In genomic region chr4:141899936-141900335, GRCm38 (mm10) we compare ENCODE assay signal across 7 mouse cellular contexts. TPM values are rescaled to one million over a fixed set of nuclear protein-coding genes. Genes with fewer than 3 reads are reported as not detected.
A peak's percentile ranks its signal among the peaks of the same experiment; 100 is the strongest.
DNase-seq lines count a peak whose midpoint lies in the region; ATAC-seq and TF ChIP-seq lines count a peak whose summit lies in the region.

No protein-coding gene starts in this region.

- H3K27ac ChIP-seq in forebrain, postnatal 0 days (ENCODE audit: low read depth, low read length): peak overlapping the region; percentile 58
- peak overlapping the region; percentile 71 for H3K27ac ChIP-seq in limb, embryonic 15.5 days

- no peak for TF ChIP-seq CTCF in forebrain, postnatal 0 days (IDR thresholded peaks at IDR 0.05; ENCODE audit: low read depth)

- no peak overlapping the region for H3K9ac ChIP-seq in forebrain, postnatal 0 days
- H3K9ac ChIP-seq in limb, embryonic 15.5 days: no peak overlapping the region

- peaks cover 22% of the 10 kb centered on the region for H3K4me1 ChIP-seq in forebrain, postnatal 0 days (ENCODE audit: insufficient read depth)
- peaks cover 39% of the 10 kb centered on the region for H3K4me1 ChIP-seq in limb, embryonic 15.5 days

- ATAC-seq in forebrain, postnatal 0 days: peak; percentile 64
- no peak for ATAC-seq in limb, embryonic 15.5 days (ENCODE audit: insufficient number of reproducible peaks, low FRiP score, low TSS enrichment, low read depth)

- H3K9me3 ChIP-seq in forebrain, postnatal 0 days (ENCODE audit: low read length): no peaks in the 10 kb centered on the region
- no peaks in the 10 kb centered on the region for H3K9me3 ChIP-seq in limb, embryonic 15.5 days

- no peak overlapping the region for H3K4me3 ChIP-seq in forebrain, postnatal 0 days (ENCODE audit: low read depth, low read length)
- no peak overlapping the region for H3K4me3 ChIP-seq in limb, embryonic 15.5 days

- H3K27me3 ChIP-seq in forebrain, postnatal 0 days (ENCODE audit: insufficient read depth, low read length): no peaks in the 10 kb centered on the region
- H3K27me3 ChIP-seq in limb, embryonic 15.5 days: no peaks in the 10 kb centered on the region

- DNase-seq in right cerebral cortex, adult 18-20 months: peak; percentile 24
- DNase-seq in right cerebral cortex, postnatal 14 days: no peak
- DNase-seq in forebrain, postnatal 0 days: peak; percentile 68
- DNase-seq in retina, embryonic 14.5 days (ENCODE audit: low spot score): peak; percentile 34
- DNase-seq in urinary bladder, adult 2 months (ENCODE audit: low spot score): no peak
- DNase-seq in c-Kit-positive CD71-positive TER-119-positive erythroid progenitor cells, embryonic 14.5 days (ENCODE audit: low spot score): no peak

- H3K36me3 ChIP-seq in forebrain, postnatal 0 days (ENCODE audit: insufficient read depth): no peaks in the 10 kb centered on the region
- no peaks in the 10 kb centered on the region for H3K36me3 ChIP-seq in limb, embryonic 15.5 days

- 0 out of 2 replicates have a peak overlapping the region, but pooled peaks have one; percentile 10 for H3K4me2 ChIP-seq in forebrain, postnatal 0 days (ENCODE audit: low read depth)
- H3K4me2 ChIP-seq in limb, embryonic 15.5 days: no peak overlapping the region

- WGBS in forebrain, postnatal 0 days: 8% methylated on average over 8 of the region's 8 CpGs
- 7% methylated on average over 8 of the region's 8 CpGs for WGBS in limb, embryonic 15.5 days

RNA-seq across cellular contexts. Expression of gene Efhd2, which starts 25.2 kb away (rescaled TPM):
- total RNA-seq in forebrain, postnatal 0 days (2014; rRNA removed): 24.2 and 30.7 TPM in 2 replicates
- polyA plus RNA-seq in forebrain, postnatal 0 days (2015; fragmentation: Nextera tagmentation; extraction: Ambion mirVana): 49.7 and 52.2 TPM in 2 replicates
- 76.0 and 86.0 TPM in 2 replicates for polyA plus RNA-seq in limb, embryonic 15.5 days (2015; fragmentation: Nextera tagmentation; extraction: Ambion mirVana)
- 79.2 and 95.6 TPM in 2 replicates for polyA plus RNA-seq in urinary bladder, adult 2 months (2012; rRNA removed)

RNA-seq across cellular contexts. Expression of gene Ctrc, which starts 53.8 kb away (rescaled TPM):
- total RNA-seq in forebrain, postnatal 0 days (2014; rRNA removed): not detected in 2 replicates
- polyA plus RNA-seq in forebrain, postnatal 0 days (2015; fragmentation: Nextera tagmentation; extraction: Ambion mirVana): not detected in 2 replicates
- not detected in 2 replicates for polyA plus RNA-seq in limb, embryonic 15.5 days (2015; fragmentation: Nextera tagmentation; extraction: Ambion mirVana)
- not detected in 2 replicates for polyA plus RNA-seq in urinary bladder, adult 2 months (2012; rRNA removed)

Comparison
In these comparisons a context has a peak if more than half of its experiments do, and no peak if none do; other contexts are left out.
1. DNase-seq: peak in right cerebral cortex, adult 18-20 months (single experiment), forebrain, postnatal 0 days (single experiment) and retina, embryonic 14.5 days (single experiment); none in right cerebral cortex, postnatal 14 days (single experiment), urinary bladder, adult 2 months (single experiment) and c-Kit-positive CD71-positive TER-119-positive erythroid progenitor cells, embryonic 14.5 days (single experiment).